Mouse (Mus musculus) spleen, embryonic (tissue): ENCODE measurements at regions not wholly inside any gene's neighbourhood (a gene's known extent, or its start where the extent isn't known, plus 50 kb on each side); places are given as distances from the start of the nearest gene placed in this dataset.

Source experiments
- CTCF ChIA-PET: fragments of 350-600 bp; sonication (Branson Sonifier 250); formaldehyde crosslinking; loops from one replicate; lab custom pipeline; 2022; lab: Charles Lee

GRCm38 (mm10) chr2:103848923-103849700 lies 51.7 kb upstream of the Caprin1 start:
- CTCF ChIA-PET, result interaction anchor here (0.7 kb wide), 1 partner anchor 332 kb away, joined by 17 read pairs; no protein-coding TSS in a partner anchor

- CTCF ChIA-PET, result interaction anchor here (0.7 to 1.8 kb wide), 2 partner anchors 64 to 333 kb away, joined by 7 to 17 read pairs; no protein-coding TSS in a partner anchor
Measured at GRCm38 (mm10) chr2:103849766-103850530, 52.5 kb upstream of the Caprin1 start.

- CTCF ChIA-PET, result interaction anchor here (1.8 kb wide), 1 partner anchor 65 kb away, joined by 7 read pairs; no protein-coding TSS in a partner anchor
Measured at GRCm38 (mm10) chr2:103850531-103850816, 53.0 kb upstream of the Caprin1 start.

- CTCF ChIA-PET, result interaction anchor here (1.8 kb wide), 1 partner anchor 66 kb away, joined by 7 read pairs; no protein-coding TSS in a partner anchor
Measured at GRCm38 (mm10) chr2:103851171-103851570, 53.7 kb upstream of the Caprin1 start.

GRCm38 (mm10) chr2:103861226-103861625 lies 63.8 kb upstream of the Caprin1 start:
- CTCF ChIA-PET, result no interaction called here

- CTCF ChIA-PET, result interaction anchor here (1.3 kb wide), 1 partner anchor 119 kb away, joined by 3 read pairs; no protein-coding TSS in a partner anchor
Measured at GRCm38 (mm10) chr2:103864254-103864653, 66.8 kb upstream of the Caprin1 start.

GRCm38 (mm10) chr2:103865319-103866171 lies 68.1 kb upstream of the Caprin1 start:
- CTCF ChIA-PET, result interaction anchor here (0.6 to 1.1 kb wide), 3 partner anchors 18 to 163 kb away, joined by 3 read pairs; no protein-coding TSS in a partner anchor

GRCm38 (mm10) chr2:103867241-103867957 lies 70.0 kb upstream of the Caprin1 start:
- CTCF ChIA-PET, result no interaction called here

GRCm38 (mm10) chr2:103867958-103868330 lies 70.5 kb upstream of the Caprin1 start:
- CTCF ChIA-PET, result interaction anchor here (0.9 kb wide), 1 partner anchor 134 kb away, joined by 3 read pairs; no protein-coding TSS in a partner anchor

- CTCF ChIA-PET, result interaction anchor here (0.9 kb wide), 1 partner anchor 133 kb away, joined by 3 read pairs; no protein-coding TSS in a partner anchor
Measured at GRCm38 (mm10) chr2:103868655-103869054, 71.2 kb upstream of the Caprin1 start.

- CTCF ChIA-PET, result interaction anchor here (0.6 to 1.9 kb wide), 5 partner anchors 101 to 129 kb away, joined by 3 to 46 read pairs (median 5); no protein-coding TSS in a partner anchor
Measured at GRCm38 (mm10) chr2:103871522-103872276, 74.2 kb upstream of the Caprin1 start.

- CTCF ChIA-PET, result interaction anchor here (0.6 to 1.9 kb wide), 5 partner anchors 100 to 129 kb away, joined by 3 to 46 read pairs (median 5); no protein-coding TSS in a partner anchor
Measured at GRCm38 (mm10) chr2:103872277-103872636, 74.8 kb upstream of the Caprin1 start.

- CTCF ChIA-PET, result no interaction called here
Measured at GRCm38 (mm10) chr2:103873381-103873780, 75.9 kb upstream of the Caprin1 start.

GRCm38 (mm10) chr2:103874466-103874865 lies 77.0 kb upstream of the Caprin1 start:
- CTCF ChIA-PET, result interaction anchor here (1.0 to 1.2 kb wide), 2 partner anchors 104 to 108 kb away, joined by 3 to 9 read pairs; no protein-coding TSS in a partner anchor

GRCm38 (mm10) chr2:103875754-103876153 lies 78.3 kb upstream of the Caprin1 start:
- CTCF ChIA-PET, result interaction anchor here (0.6 to 1.2 kb wide), 2 partner anchors 74 to 106 kb away, joined by 9 to 15 read pairs; no protein-coding TSS in a partner anchor

GRCm38 (mm10) chr2:103876236-103876635 lies 78.8 kb upstream of the Caprin1 start:
- CTCF ChIA-PET, result no interaction called here

- CTCF ChIA-PET, result interaction anchor here (0.8 kb wide), 1 partner anchor 68 kb away, joined by 3 read pairs; no protein-coding TSS in a partner anchor
Measured at GRCm38 (mm10) chr2:103881026-103881763, 76.6 kb upstream of the Lmo2 start.

- CTCF ChIA-PET, result no interaction called here
Measured at GRCm38 (mm10) chr2:103884926-103885325, 72.9 kb upstream of the Lmo2 start.

- CTCF ChIA-PET, result no interaction called here
Measured at GRCm38 (mm10) chr2:103888023-103888422, 69.8 kb upstream of the Lmo2 start.
